Mouse (Mus musculus) small intestine, adult 2 months (tissue): ENCODE results near the gene Gm29427.

ENCODE experiments used
- CTCF ChIP-seq: fragments of 200-500 bp; IDR thresholded peaks from 2 replicates; pipeline ENCODE4 v1.5.1; 2012; ENCODE audit warnings: low read depth, mild to moderate bottlenecking, control low read depth, inconsistent platforms, low read length, moderate library complexity, mixed read lengths; ENCODE audit not compliant: insufficient replicate concordance, insufficient read length; ENCODE audit errors: extremely low read depth
- POLR2A ChIP-seq: fragments of 200-500 bp; IDR thresholded peaks from 2 replicates; pipeline ENCODE4 v1.6.1; 2012; ENCODE audit warnings: low read depth, mild to moderate bottlenecking, control low read depth, inconsistent platforms, low read length, moderate library complexity

GRCm38 (mm10) chr1:130762045-130762760 lies 46.6 kb upstream of the Gm29427 start:
- TF ChIP-seq CTCF (no peak), POLR2A (no peak)
